Mouse (Mus musculus): ENCODE measurements around the gene Cpt1a.

Cpt1a gene

DNA sequence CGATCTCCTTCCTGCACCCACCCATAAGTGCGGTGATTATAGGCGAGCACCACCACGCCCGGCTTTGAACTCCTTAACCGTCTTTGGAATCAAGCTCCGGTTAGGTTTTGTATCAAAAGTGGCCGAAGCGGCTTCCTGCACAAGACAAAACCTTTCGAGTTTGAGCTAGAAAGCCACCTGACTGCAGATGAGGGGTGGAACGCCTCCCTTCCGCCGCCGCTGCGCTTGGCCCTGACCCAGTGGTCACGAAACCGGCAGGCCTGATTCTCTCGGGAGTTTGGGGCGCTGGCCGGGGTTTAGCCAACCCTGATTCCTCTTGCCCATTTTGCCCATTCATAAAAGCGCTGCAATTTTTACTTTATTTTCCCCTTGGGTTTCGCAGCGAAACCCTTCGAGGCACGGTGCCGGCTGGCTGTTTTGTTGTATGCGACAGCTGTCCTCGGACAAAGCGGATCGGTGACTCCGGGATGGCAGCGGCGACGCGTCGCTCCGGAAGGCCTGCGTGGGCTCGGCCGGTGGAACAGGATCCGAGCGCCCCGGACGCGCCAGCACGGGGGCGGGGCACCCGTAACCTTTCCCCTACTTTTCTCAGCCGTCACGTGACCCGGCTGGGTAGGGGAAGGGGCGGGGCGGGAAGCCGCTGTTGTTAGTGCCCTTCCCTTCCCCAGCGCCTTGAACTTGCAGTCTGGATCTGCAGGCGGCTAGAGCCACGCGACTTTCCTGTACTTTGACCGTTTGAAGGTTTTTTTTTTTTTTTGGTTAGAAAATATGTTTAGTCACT is 3.0 kb downstream of the Cpt1a start:
- DNase-seq (ENCODE audit: low read depth, low spot score), result peak; percentile 68

DNA sequence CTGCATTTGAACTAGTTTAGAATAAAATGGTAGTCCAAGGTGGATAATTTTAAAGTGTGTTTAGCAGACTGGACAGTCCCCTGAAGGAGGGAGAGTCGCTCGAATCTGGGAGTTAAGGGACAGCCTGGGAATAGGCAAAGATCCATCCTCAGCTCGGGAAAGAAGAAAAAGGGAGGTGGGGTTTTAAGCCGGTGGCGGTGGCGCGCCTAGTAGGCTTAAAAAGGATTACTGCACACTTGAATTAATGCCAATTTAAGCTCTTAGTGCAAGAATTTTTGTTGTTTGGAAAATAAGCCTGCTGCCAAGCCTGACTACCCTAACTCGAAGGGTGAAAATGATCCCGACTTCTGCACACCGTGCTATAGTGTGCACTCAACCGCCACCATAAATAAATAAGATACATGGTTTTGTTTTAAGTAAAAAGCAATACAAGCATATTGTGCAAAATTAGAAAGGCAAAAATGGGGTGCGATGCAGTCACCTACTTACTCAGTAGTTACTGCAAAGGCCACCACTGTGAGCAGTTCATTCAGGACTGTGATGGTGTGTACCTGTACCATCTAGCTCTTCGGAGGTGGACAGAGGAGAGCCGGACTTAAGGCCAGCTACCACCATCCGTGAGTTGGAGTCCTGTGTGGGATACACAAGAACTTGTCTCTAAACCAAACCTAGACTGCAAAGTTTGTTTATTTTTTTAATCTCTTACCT is 3.8 kb downstream of the Cpt1a start:
- no peak for DNase-seq (ENCODE audit: low read depth, low spot score)

- DNase-seq (ENCODE audit: low read depth, low spot score), result no peak
These were observed 4.4 kb downstream of the Cpt1a start for GRCm38 (mm10) chr19:3326479-3327047.

DNA sequence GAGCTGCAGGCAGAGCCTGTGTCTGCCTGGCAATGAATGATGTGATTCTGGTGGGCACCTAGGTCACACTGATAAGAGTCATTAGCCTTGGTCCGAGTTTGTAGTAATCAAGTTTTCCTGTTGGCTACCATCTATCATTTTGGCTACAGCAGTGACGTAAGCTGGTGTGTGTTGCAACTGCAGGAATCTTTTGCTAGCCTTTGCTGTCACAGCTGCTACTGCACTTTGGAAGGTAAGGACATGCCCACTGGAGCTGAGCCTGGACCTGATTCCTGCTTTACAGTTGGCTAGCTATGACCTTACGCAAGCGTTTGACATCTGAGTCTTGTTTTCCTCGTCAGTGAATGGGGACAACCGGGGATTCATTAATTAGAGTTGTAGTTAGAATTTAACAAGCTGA is 11.1 kb downstream of the Cpt1a start:
- no peak for DNase-seq (ENCODE audit: low read depth, low spot score)

GRCm38 (mm10) chr19:3333694-3334515 is 11.8 kb downstream of the Cpt1a start:
- DNase-seq (ENCODE audit: low read depth, low spot score), result no peak

- DNase-seq (ENCODE audit: low read depth, low spot score), result no peak
These were observed 12.4 kb downstream of the Cpt1a start for GRCm38 (mm10) chr19:3334550-3334949.

- no peak for DNase-seq (ENCODE audit: low read depth, low spot score)
These were observed 13.8 kb downstream of the Cpt1a start for GRCm38 (mm10) chr19:3335917-3336316.

DNA sequence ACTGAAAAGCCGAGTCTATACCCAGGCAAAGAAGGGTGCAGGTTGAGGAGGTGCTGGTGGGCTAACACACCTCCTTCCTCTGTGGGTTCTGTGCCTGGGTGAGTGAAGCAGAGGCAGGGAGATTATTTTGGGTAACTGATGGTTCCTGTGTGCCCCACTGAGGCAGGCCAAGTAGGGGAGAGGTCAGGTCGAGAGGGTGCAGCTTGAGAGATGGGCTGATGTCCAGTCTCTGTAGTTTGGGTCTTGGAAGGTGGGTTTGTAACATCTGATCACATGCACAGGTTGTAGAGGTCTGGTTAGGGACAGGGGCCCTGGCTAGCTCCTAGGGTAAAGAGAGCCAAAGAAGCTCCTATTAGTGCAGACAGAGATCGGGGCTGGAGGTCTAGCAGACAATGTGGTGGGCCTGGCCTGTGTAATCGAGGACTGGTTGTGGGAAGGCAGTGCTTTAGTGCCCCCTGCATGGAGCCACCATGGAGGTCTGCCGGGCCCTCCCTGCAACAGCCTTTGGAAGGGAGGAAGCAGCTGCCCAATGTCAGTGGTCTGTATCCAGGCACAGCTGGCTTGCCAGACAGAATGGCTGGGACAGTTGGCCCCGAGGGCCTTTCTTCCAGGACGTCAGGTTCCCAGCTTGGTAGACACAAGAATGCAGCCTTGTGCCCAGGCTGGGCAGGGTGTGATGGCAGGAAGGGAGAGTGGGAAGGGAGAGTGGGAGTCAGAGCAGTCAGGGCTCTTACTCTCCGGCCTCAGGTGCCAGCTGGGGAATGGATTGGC is 14.5 kb downstream of the Cpt1a start:
- no peak for DNase-seq (ENCODE audit: low read depth, low spot score)

- no peak for DNase-seq (ENCODE audit: low read depth, low spot score)
These were observed 17.1 kb downstream of the Cpt1a start for GRCm38 (mm10) chr19:3339187-3339586.

- peak; percentile 84 for DNase-seq (ENCODE audit: low read depth, low spot score)
These were observed 18.9 kb downstream of the Cpt1a start for GRCm38 (mm10) chr19:3341021-3341420.

GRCm38 (mm10) chr19:3343929-3344328 is 21.8 kb downstream of the Cpt1a start:
- no peak for DNase-seq (ENCODE audit: low read depth, low spot score)

GRCm38 (mm10) chr19:3344636-3345544 is 22.8 kb downstream of the Cpt1a start:
- DNase-seq (ENCODE audit: low read depth, low spot score), result no peak

DNA sequence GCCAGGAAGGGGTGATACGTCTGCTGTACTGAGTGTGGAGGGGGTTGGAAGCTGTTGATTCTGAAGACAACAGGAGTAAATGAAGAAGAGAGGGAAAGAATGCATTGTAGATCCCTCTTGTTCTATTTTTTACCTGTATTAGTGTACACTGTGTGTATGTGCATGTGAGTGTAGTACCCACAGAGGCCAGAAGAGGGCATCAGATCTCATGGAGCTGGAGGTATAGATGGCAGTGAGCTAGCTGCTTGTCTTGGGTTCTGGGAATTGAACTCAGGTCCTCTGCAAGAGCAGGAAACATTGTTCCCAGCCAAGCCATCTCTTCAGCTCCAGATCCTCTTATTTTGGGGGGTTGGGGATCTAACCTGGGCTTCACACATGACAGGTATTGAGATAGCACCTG is 25.6 kb downstream of the Cpt1a start:
- DNase-seq (ENCODE audit: low read depth, low spot score), result no peak

- peak; percentile 12 for DNase-seq (ENCODE audit: low read depth, low spot score)
These were observed 31.4 kb downstream of the Cpt1a start for GRCm38 (mm10) chr19:3353415-3354111.

- no peak for DNase-seq (ENCODE audit: low read depth, low spot score)
These were observed 33.0 kb downstream of the Cpt1a start for GRCm38 (mm10) chr19:3355096-3355495.

DNA sequence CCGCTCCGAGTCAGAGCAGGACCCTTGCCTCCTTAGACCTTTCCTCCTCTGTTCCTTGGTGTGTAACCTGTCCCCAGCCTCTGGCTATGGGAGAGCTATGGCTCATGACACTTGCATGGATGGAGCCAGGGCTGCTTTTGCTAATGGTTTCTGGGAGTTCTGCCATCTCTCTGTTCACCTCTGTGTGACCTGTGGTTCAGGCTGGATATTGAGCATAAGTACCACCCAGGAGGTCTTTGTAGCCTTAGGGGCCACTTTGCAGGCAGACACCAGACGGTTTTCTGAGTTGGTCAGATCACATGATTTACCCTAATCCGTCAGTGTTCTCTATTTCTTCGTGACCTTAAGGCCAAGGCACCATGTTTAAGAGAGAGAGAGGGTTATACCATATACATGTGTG is 34.4 kb downstream of the Cpt1a start:
- DNase-seq (ENCODE audit: low read depth, low spot score), result no peak

- no peak for DNase-seq (ENCODE audit: low read depth, low spot score)
These were observed 35.5 kb downstream of the Cpt1a start for GRCm38 (mm10) chr19:3357620-3358019.

DNA sequence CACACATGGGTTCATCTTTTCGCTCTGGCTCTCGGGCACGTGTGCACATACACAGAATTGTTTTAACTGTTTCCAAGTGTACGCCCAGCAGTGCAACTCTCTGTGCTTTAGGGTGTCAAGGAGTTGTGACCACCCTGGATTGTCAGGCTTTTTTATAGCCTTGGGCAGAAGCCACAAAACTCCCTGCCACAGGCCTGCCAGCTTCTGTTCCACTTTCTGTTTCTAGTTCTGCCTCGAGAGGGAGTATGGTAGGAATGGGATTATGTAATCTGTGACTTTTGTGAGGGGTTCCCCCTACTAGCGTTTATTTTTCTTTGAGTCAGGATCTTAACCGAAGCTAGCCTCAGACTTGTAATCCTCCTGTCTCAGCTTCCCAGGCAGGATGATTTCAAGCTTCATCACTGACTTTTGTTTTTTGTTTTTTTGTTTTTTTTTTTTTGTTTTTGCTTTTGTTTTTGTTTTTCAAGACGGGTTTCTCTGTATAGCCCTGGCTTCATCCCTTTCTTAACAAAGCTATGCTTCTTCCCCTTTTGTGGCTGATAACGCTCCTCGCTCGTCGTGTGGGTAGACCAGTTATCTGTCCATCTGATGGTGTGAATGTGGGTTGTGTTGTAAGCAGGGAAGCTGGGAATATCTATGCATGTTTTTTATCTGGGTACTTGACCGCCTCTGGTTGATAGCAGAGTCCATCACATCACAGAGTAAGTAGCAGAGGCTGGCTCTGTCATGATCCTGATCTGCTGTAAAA is 37.9 kb downstream of the Cpt1a start:
- peak; percentile 19 for DNase-seq (ENCODE audit: low read depth, low spot score)

GRCm38 (mm10) chr19:3363510-3363909 is 41.4 kb downstream of the Cpt1a start:
- no peak for DNase-seq (ENCODE audit: low read depth, low spot score)

All from brain, adult 2 months (tissue).